ENCODE assay signal across 8 mouse cellular contexts in genomic region chr7:28972542-28972985, GRCm38 (mm10). TPM values are rescaled to one million over a fixed set of nuclear protein-coding genes. Genes with fewer than 3 reads are reported as not detected.
DNase-seq lines count a peak whose midpoint lies in the region; ATAC-seq and TF ChIP-seq lines count a peak whose summit lies in the region.

No protein-coding gene starts in this region.

- ATAC-seq in forebrain, embryonic 11.5 days (replicated peaks; ENCODE audit: low FRiP score): no peak
- ATAC-seq in forebrain, embryonic 16.5 days: no peak
- peak; percentile 81 for ATAC-seq in erythroblast, adult 5-6 weeks (replicated peaks; ENCODE audit: low FRiP score, poor library complexity, severe bottlenecking)
- no peak for ATAC-seq in hindbrain, embryonic 14.5 days (ENCODE audit: low FRiP score)
- 0 out of 2 replicates have a peak, but pooled peaks have one; percentile 19 for ATAC-seq in midbrain, embryonic 13.5 days

- H3K4me3 ChIP-seq in forebrain, embryonic 11.5 days (ENCODE audit: low read depth, low read length): no peak overlapping the region
- H3K4me3 ChIP-seq in forebrain, embryonic 16.5 days (replicated peaks; ENCODE audit: low read length): no peak overlapping the region
- no peak overlapping the region for H3K4me3 ChIP-seq in bone marrow macrophage, adult 2 months (ENCODE audit: insufficient read depth, low read length)
- H3K4me3 ChIP-seq in hindbrain, embryonic 14.5 days (replicated peaks; ENCODE audit: low read length): no peak overlapping the region
- no peak overlapping the region for H3K4me3 ChIP-seq in midbrain, embryonic 13.5 days (replicated peaks)

- no peaks in the 10 kb centered on the region for H3K9me3 ChIP-seq in forebrain, embryonic 11.5 days (ENCODE audit: control insufficient read depth, low read length)
- H3K9me3 ChIP-seq in forebrain, embryonic 16.5 days (ENCODE audit: control insufficient read depth, low read length): no peaks in the 10 kb centered on the region
- H3K9me3 ChIP-seq in hindbrain, embryonic 14.5 days (ENCODE audit: control insufficient read depth, low read length): no peaks in the 10 kb centered on the region
- H3K9me3 ChIP-seq in midbrain, embryonic 13.5 days: no peaks in the 10 kb centered on the region

- no peaks in the 10 kb centered on the region for H3K4me1 ChIP-seq in forebrain, embryonic 11.5 days (replicated peaks; ENCODE audit: control insufficient read depth, insufficient read depth, low read length)
- peaks cover 4% of the 10 kb centered on the region; the same call in 1 of the 2 replicates for H3K4me1 ChIP-seq in forebrain, embryonic 16.5 days (replicated peaks; ENCODE audit: control insufficient read depth, insufficient read depth, low read length)
- peaks cover 15% of the 10 kb centered on the region for H3K4me1 ChIP-seq in bone marrow macrophage, adult 2 months (ENCODE audit: control insufficient read depth, insufficient read depth, low read length)
- H3K4me1 ChIP-seq in hindbrain, embryonic 14.5 days (replicated peaks; ENCODE audit: control insufficient read depth, insufficient read depth, low read length): no peaks in the 10 kb centered on the region
- H3K4me1 ChIP-seq in midbrain, embryonic 13.5 days (replicated peaks): no peaks in the 10 kb centered on the region

- WGBS in forebrain, embryonic 11.5 days: 71% methylated on average over 8 of the region's 8 CpGs
- 71% methylated on average over 8 of the region's 8 CpGs for WGBS in forebrain, embryonic 16.5 days
- WGBS in hindbrain, embryonic 14.5 days: 69% methylated on average over 8 of the region's 8 CpGs
- WGBS in midbrain, embryonic 13.5 days: 70% methylated on average over 8 of the region's 8 CpGs

- intact Hi-C loops in left cerebral cortex, postnatal 4 days (cut with DNase I): loop anchor here (5.0 kb wide), 1 partner anchor 65 kb away; no protein-coding TSS in a partner anchor

- H3K9ac ChIP-seq in forebrain, embryonic 11.5 days (ENCODE audit: low read length): no peak overlapping the region
- no peak overlapping the region for H3K9ac ChIP-seq in forebrain, embryonic 16.5 days (replicated peaks; ENCODE audit: low read depth, low read length)
- H3K9ac ChIP-seq in hindbrain, embryonic 14.5 days: no peak overlapping the region
- no peak overlapping the region for H3K9ac ChIP-seq in midbrain, embryonic 13.5 days (replicated peaks)

- peaks cover 10% of the 10 kb centered on the region for H3K36me3 ChIP-seq in forebrain, embryonic 11.5 days (ENCODE audit: control insufficient read depth, insufficient read depth, low read length)
- H3K36me3 ChIP-seq in forebrain, embryonic 16.5 days (ENCODE audit: control insufficient read depth, insufficient read depth): peaks cover 24% of the 10 kb centered on the region
- peaks cover 58% of the 10 kb centered on the region for H3K36me3 ChIP-seq in hindbrain, embryonic 14.5 days (replicated peaks; ENCODE audit: control insufficient read depth, insufficient read depth)
- peaks cover 75% of the 10 kb centered on the region for H3K36me3 ChIP-seq in midbrain, embryonic 13.5 days

- TF ChIP-seq POLR2A in bone marrow macrophage, adult 2 months (IDR thresholded peaks at IDR 0.05; ENCODE audit: borderline replicate concordance, low read depth, low read length): no peak

- peak; percentile 91 for DNase-seq in forebrain, embryonic 11.5 days (ENCODE audit: low spot score)
- peak; percentile 74 for DNase-seq in hindbrain, embryonic 14.5 days (ENCODE audit: low spot score)
- DNase-seq in left cerebral cortex, postnatal 4 days: peak; percentile 87
- DNase-seq in spleen, postnatal 36 days (ENCODE audit: low spot score in 2 of 2): peak; percentile 66 to 77

- H3K27me3 ChIP-seq in forebrain, embryonic 11.5 days (ENCODE audit: control insufficient read depth, insufficient read depth, low read length): no peaks in the 10 kb centered on the region
- H3K27me3 ChIP-seq in forebrain, embryonic 16.5 days (replicated peaks; ENCODE audit: control insufficient read depth, insufficient read depth, low read length): no peaks in the 10 kb centered on the region
- H3K27me3 ChIP-seq in hindbrain, embryonic 14.5 days (ENCODE audit: control insufficient read depth, insufficient read depth, low read length): no peaks in the 10 kb centered on the region
- H3K27me3 ChIP-seq in midbrain, embryonic 13.5 days: no peaks in the 10 kb centered on the region

- H3K4me2 ChIP-seq in forebrain, embryonic 11.5 days (ENCODE audit: low read depth, low read length, severe bottlenecking): no peak overlapping the region
- H3K4me2 ChIP-seq in forebrain, embryonic 16.5 days (ENCODE audit: low read length): no peak overlapping the region
- H3K4me2 ChIP-seq in hindbrain, embryonic 14.5 days (replicated peaks): no peak overlapping the region
- no peak overlapping the region for H3K4me2 ChIP-seq in midbrain, embryonic 13.5 days (replicated peaks)

- no peak overlapping the region for H3K27ac ChIP-seq in forebrain, embryonic 11.5 days (ENCODE audit: low read depth, low read length)
- H3K27ac ChIP-seq in forebrain, embryonic 16.5 days (ENCODE audit: low read length): no peak overlapping the region
- no peak overlapping the region for H3K27ac ChIP-seq in bone marrow macrophage, adult 2 months (ENCODE audit: insufficient read depth, low read depth, low read length)
- H3K27ac ChIP-seq in hindbrain, embryonic 14.5 days: no peak overlapping the region
- no peak overlapping the region for H3K27ac ChIP-seq in midbrain, embryonic 13.5 days

- peak; percentile 96 for TF ChIP-seq CTCF in bone marrow macrophage, adult 2 months (IDR thresholded peaks at IDR 0.05; ENCODE audit: low read depth, low read length)

RNA-seq across cellular contexts. Expression of gene Eif3k, which starts 9.1 kb away (rescaled TPM):
- polyA plus RNA-seq in forebrain, embryonic 11.5 days (2014; fragmentation: Nextera tagmentation; extraction: Ambion mirVana): 341 and 343 TPM in 2 replicates
- polyA plus RNA-seq in forebrain, embryonic 16.5 days (2015; fragmentation: Nextera tagmentation; extraction: Ambion mirVana): 296 and 297 TPM in 2 replicates
- 228 TPM in 2 replicates for polyA plus RNA-seq in bone marrow macrophage, adult 2 months (2012; ENCODE audit: insufficient read depth, insufficient read length, missing spikeins)
- total RNA-seq in erythroblast, adult 5-6 weeks (2015; ENCODE audit: low replicate concordance): 50.7 and 81.1 TPM in 2 replicates
- total RNA-seq in erythroblast, adult 5-6 weeks (2017; ENCODE audit: low replicate concordance): 115 and 133 TPM in 2 replicates
- polyA plus RNA-seq in hindbrain, embryonic 14.5 days (2014; fragmentation: Nextera tagmentation; extraction: Ambion mirVana): 291 and 321 TPM in 2 replicates
- 100 to 1,000 TPM; 212 to 213 TPM for total RNA-seq in left cerebral cortex, postnatal 4 days (2021)
- polyA plus RNA-seq in midbrain, embryonic 13.5 days (2015; fragmentation: Nextera tagmentation; extraction: Ambion mirVana): 318 and 323 TPM in 2 replicates

RNA-seq across cellular contexts. Expression of gene Map4k1, which starts 9.3 kb away (rescaled TPM):
- polyA plus RNA-seq in forebrain, embryonic 11.5 days (2014; fragmentation: Nextera tagmentation; extraction: Ambion mirVana): 5.9 and 6.4 TPM in 2 replicates
- 6.7 and 10.0 TPM in 2 replicates for polyA plus RNA-seq in forebrain, embryonic 16.5 days (2015; fragmentation: Nextera tagmentation; extraction: Ambion mirVana)
- 9.6 and 12.0 TPM in 2 replicates for polyA plus RNA-seq in bone marrow macrophage, adult 2 months (2012; ENCODE audit: insufficient read depth, insufficient read length, missing spikeins)
- 5.6 and 6.7 TPM in 2 replicates for total RNA-seq in erythroblast, adult 5-6 weeks (2015; ENCODE audit: low replicate concordance)
- 11.3 and 11.8 TPM in 2 replicates for total RNA-seq in erythroblast, adult 5-6 weeks (2017; ENCODE audit: low replicate concordance)
- 8.6 and 10.4 TPM in 2 replicates for polyA plus RNA-seq in hindbrain, embryonic 14.5 days (2014; fragmentation: Nextera tagmentation; extraction: Ambion mirVana)
- total RNA-seq in left cerebral cortex, postnatal 4 days (2021): 10 to 100 TPM; 12.9 to 14.7 TPM
- 4.5 and 5.0 TPM in 2 replicates for polyA plus RNA-seq in midbrain, embryonic 13.5 days (2015; fragmentation: Nextera tagmentation; extraction: Ambion mirVana)

RNA-seq across cellular contexts. Expression of gene Actn4, which starts 10.4 kb away (rescaled TPM):
- 182 and 199 TPM in 2 replicates for polyA plus RNA-seq in forebrain, embryonic 11.5 days (2014; fragmentation: Nextera tagmentation; extraction: Ambion mirVana)
- 150 and 155 TPM in 2 replicates for polyA plus RNA-seq in forebrain, embryonic 16.5 days (2015; fragmentation: Nextera tagmentation; extraction: Ambion mirVana)
- polyA plus RNA-seq in bone marrow macrophage, adult 2 months (2012; ENCODE audit: insufficient read depth, insufficient read length, missing spikeins): 92.7 and 105 TPM in 2 replicates
- total RNA-seq in erythroblast, adult 5-6 weeks (2015; ENCODE audit: low replicate concordance): 42.0 and 55.3 TPM in 2 replicates
- 45.1 and 45.4 TPM in 2 replicates for total RNA-seq in erythroblast, adult 5-6 weeks (2017; ENCODE audit: low replicate concordance)
- polyA plus RNA-seq in hindbrain, embryonic 14.5 days (2014; fragmentation: Nextera tagmentation; extraction: Ambion mirVana): 133 and 147 TPM in 2 replicates
- 100 to 1,000 TPM; 129 to 134 TPM for total RNA-seq in left cerebral cortex, postnatal 4 days (2021)
- polyA plus RNA-seq in midbrain, embryonic 13.5 days (2015; fragmentation: Nextera tagmentation; extraction: Ambion mirVana): 120 and 132 TPM in 2 replicates

Comparison
In these comparisons a context has a peak if more than half of its experiments do, and no peak if none do; other contexts are left out.
1. ATAC-seq: peak in erythroblast, adult 5-6 weeks (single experiment) and midbrain, embryonic 13.5 days (single experiment); none in forebrain, embryonic 11.5 days (single experiment), forebrain, embryonic 16.5 days (single experiment) and hindbrain, embryonic 14.5 days (single experiment).
2. Peak in every context shown above with its lines, with median percentiles within 50 percentile points of each other: DNase-seq.